Mouse (Mus musculus): ENCODE results near the gene Exoc6b.
A peak's percentile ranks its signal among the peaks of the same experiment; 100 is the strongest.

GRCm38 (mm10) chr6:84926066-84926465, 143.2 kb downstream of the Exoc6b start:
- TF ChIP-seq POLR2A (IDR thresholded peaks at IDR 0.05; ENCODE audit: borderline replicate concordance, extremely low read depth, insufficient read depth, insufficient read length, poor library complexity, severe bottlenecking) = no peak
- peak; percentile 26; the same call in 1 of the 2 replicates for TF ChIP-seq CTCF (IDR thresholded peaks at IDR 0.05; ENCODE audit: borderline replicate concordance, extremely low read depth, insufficient read depth, insufficient read length)
